Mouse (Mus musculus): ENCODE data around the gene Dhrs1. TPM values are rescaled to one million over a fixed set of nuclear protein-coding genes. Genes with fewer than 3 reads are reported as not detected.

The Dhrs1 gene
- total RNA-seq, 2 experiments from 2014 or later, result 96.3 to 102 TPM

Other genes with a start within 250 kb of the Dhrs1 start
- gene Cpne6, start 235.2 kb downstream of the Dhrs1 start, total RNA-seq (2021), result 100 to 1,000 TPM; 544 to 545 TPM
- gene Nrl, start 220.7 kb downstream of the Dhrs1 start, total RNA-seq (2021), result 1 to 10 TPM; 1.5 to 2.2 TPM
- gene Pck2, start 205.4 kb downstream of the Dhrs1 start, total RNA-seq (2021), result 10 to 100 TPM; 24.0 to 26.8 TPM
- 10 to 100 TPM; 66.9 to 72.3 TPM for gene Dcaf11, start 185.7 kb downstream of the Dhrs1 start, total RNA-seq (2021)
- gene A730061H03Rik, start 185.3 kb downstream of the Dhrs1 start, total RNA-seq (2021), result 1 to 10 TPM in 1 of 2 experiments, under 1 TPM in 1; 0.98 to 1.1 TPM
- gene Fitm1, start 170.1 kb downstream of the Dhrs1 start, total RNA-seq (2021), result not detected
- gene Psme1, start 167.6 kb downstream of the Dhrs1 start, total RNA-seq (2021), result 10 to 100 TPM; 59.8 to 64.3 TPM
- gene Emc9, start 160.4 kb downstream of the Dhrs1 start, total RNA-seq (2021), result 10 to 100 TPM; 39.0 to 42.3 TPM
- gene Psme2, start 154.6 kb downstream of the Dhrs1 start, total RNA-seq (2021), result 10 to 100 TPM; 48.3 to 51.6 TPM
- 10 to 100 TPM; 34.6 to 37.0 TPM for gene Rnf31, start 154.0 kb downstream of the Dhrs1 start, total RNA-seq (2021)
- gene Irf9, start 142.1 kb downstream of the Dhrs1 start, total RNA-seq (2021), result 1 to 10 TPM; 8.2 to 8.5 TPM
- 1 to 10 TPM; 2.0 to 2.6 TPM for gene Rec8, start 127.7 kb downstream of the Dhrs1 start, total RNA-seq (2021)
- 100 to 1,000 TPM; 120 to 145 TPM for gene Ipo4, start 109.7 kb downstream of the Dhrs1 start, total RNA-seq (2021)
- gene Gm49378, start 107.8 kb downstream of the Dhrs1 start, total RNA-seq (2021), result 1 to 10 TPM in 1 of 2 experiments, under 1 TPM in 1; 0.18 to 4.2 TPM
- gene Tm9sf1, start 101.9 kb downstream of the Dhrs1 start, total RNA-seq (2021), result 10 to 100 TPM; 49.0 to 51.1 TPM
- gene Tssk4, start 95.5 kb downstream of the Dhrs1 start, total RNA-seq (2021), result under 1 TPM; 0.81 to 0.90 TPM
- gene Mdp1, start 85.2 kb downstream of the Dhrs1 start, total RNA-seq (2021), result 10 to 100 TPM; 46.9 to 47.8 TPM
- gene Gmpr2, start 73.7 kb downstream of the Dhrs1 start, total RNA-seq (2021), result 10 to 100 TPM; 27.5 to 27.6 TPM
- 100 to 1,000 TPM; 298 to 325 TPM for gene Nedd8, start 73.6 kb downstream of the Dhrs1 start, total RNA-seq (2021)
- gene Tinf2, start 63.9 kb downstream of the Dhrs1 start, total RNA-seq (2021), result 10 to 100 TPM; 13.9 to 17.0 TPM
- under 1 TPM in 1 of 2 experiments, not detected in 1; 0.23 TPM for gene Tgm1, start 31.8 kb downstream of the Dhrs1 start, total RNA-seq (2021)
- 10 to 100 TPM; 41.4 to 41.8 TPM for gene Rabggta, start 23.4 kb downstream of the Dhrs1 start, total RNA-seq (2021)
- 10 to 100 TPM; 15.7 to 17.3 TPM for gene Nop9, start within 50 bp of the Dhrs1 start, total RNA-seq (2021)
- gene Cideb, start 12.8 kb upstream of the Dhrs1 start, total RNA-seq (2021), result 1 to 10 TPM in 1 of 2 experiments, under 1 TPM in 1; 0.43 to 1.3 TPM
- under 1 TPM; 0.30 to 0.38 TPM for gene Ltb4r2, start 15.7 kb upstream of the Dhrs1 start, total RNA-seq (2021)
- gene Ltb4r1, start 20.3 kb upstream of the Dhrs1 start, total RNA-seq (2021), result under 1 TPM; 0.46 to 0.55 TPM
- 1 to 10 TPM; 3.9 to 4.2 TPM for gene Adcy4, start 38.4 kb upstream of the Dhrs1 start, total RNA-seq (2021)
- gene Ripk3, start 43.2 kb upstream of the Dhrs1 start, total RNA-seq (2021), result under 1 TPM; 0.37 to 0.43 TPM
- 1 to 10 TPM; 3.5 to 4.0 TPM for gene Nfatc4, start 77.5 kb upstream of the Dhrs1 start, total RNA-seq (2021)
- gene Nynrin, start 108.3 kb upstream of the Dhrs1 start, total RNA-seq (2021), result 10 to 100 TPM; 11.3 to 11.4 TPM
- under 1 TPM; 0.38 to 0.69 TPM for gene Cbln3, start 138.7 kb upstream of the Dhrs1 start, total RNA-seq (2021)
- 10 to 100 TPM; 11.5 to 11.9 TPM for gene Khnyn, start 139.3 kb upstream of the Dhrs1 start, total RNA-seq (2021)
- gene Sdr39u1, start 154.6 kb upstream of the Dhrs1 start, total RNA-seq (2021), result 10 to 100 TPM; 73.9 to 76.0 TPM
- 1 to 10 TPM in 1 of 2 experiments, under 1 TPM in 1; 0.48 to 1.2 TPM for gene Cma1, start 199.0 kb upstream of the Dhrs1 start, total RNA-seq (2021)
- not detected for gene Cma2, start 205.3 kb upstream of the Dhrs1 start, total RNA-seq (2021)

Measured in layer of hippocampus, postnatal 14 days (tissue).